Mouse (Mus musculus) heart, embryonic 12.5 days (tissue): ENCODE measurements around the gene Tmem256. TPM values are rescaled to one million over a fixed set of nuclear protein-coding genes. Genes with fewer than 3 reads are reported as not detected.

Experiments
- ATAC-seq: fragments of 200-750 bp; cut with Nextera tagmentation; 2 replicates; pipeline ENCODE4 v1.8.0; 2017; ENCODE audit warnings: moderate TSS enrichment, moderate library complexity; ENCODE audit not compliant: insufficient number of reproducible peaks, low FRiP score
- H3K27ac ChIP-seq: fragments of 300-500 bp; sonication (generic); 2 replicates; pipeline ENCODE4 v1.5.1; 2016; ENCODE audit warnings: mild to moderate bottlenecking, moderate library complexity; ENCODE audit not compliant: poor library complexity, severe bottlenecking
- H3K27me3 ChIP-seq: fragments of 300-500 bp; sonication (generic); replicated peaks from 2 replicates; pipeline ENCODE4 v1.6.1; 2016; ENCODE audit warnings: mild to moderate bottlenecking, moderate library complexity
- H3K36me3 ChIP-seq: fragments of 300-500 bp; sonication (generic); 2 replicates; pipeline ENCODE4 v1.6.1; 2016; ENCODE audit warnings: mild to moderate bottlenecking, moderate library complexity
- H3K4me1 ChIP-seq: fragments of 300-500 bp; sonication (generic); replicated peaks from 2 replicates; pipeline ENCODE4 v1.6.1; 2016; ENCODE audit warnings: mild to moderate bottlenecking
- H3K4me2 ChIP-seq: fragments of 300-500 bp; sonication (generic); 2 replicates; pipeline ENCODE4 v1.6.1; 2016; ENCODE audit warnings: mild to moderate bottlenecking, moderate library complexity
- H3K4me3 ChIP-seq: fragments of 300-500 bp; sonication (generic); 2 replicates; pipeline ENCODE4 v1.5.1; 2016; ENCODE audit warnings: mild to moderate bottlenecking
- H3K9ac ChIP-seq: fragments of 300-500 bp; sonication (generic); 2 replicates; pipeline ENCODE4 v1.6.1; 2016; ENCODE audit warnings: mild to moderate bottlenecking, moderate library complexity
- H3K9me3 ChIP-seq: fragments of 300-500 bp; sonication (generic); replicated peaks from 2 replicates; pipeline ENCODE4 v1.6.1; 2016; ENCODE audit warnings: mild to moderate bottlenecking, moderate library complexity
- WGBS: fragments of 180-500 bp; shearing (Covaris S2); methylation state at CpG from one replicate; pipeline ENCODE4 v1.1.7; 2016; 5-methylcytosine and 5-hydroxymethylcytosine counted together
- polyA plus RNA-seq: library from polyadenylated mRNA; unstranded; fragments of >200 nt; fragmentation: Nextera tagmentation; extraction: Ambion mirVana; gene quantifications from 2 replicates; pipeline ENCODE4 v1.2.1, GENCODE M21; 2016

The Tmem256 gene
- 289 and 297 TPM in 2 replicates for polyA plus RNA-seq

DNA sequence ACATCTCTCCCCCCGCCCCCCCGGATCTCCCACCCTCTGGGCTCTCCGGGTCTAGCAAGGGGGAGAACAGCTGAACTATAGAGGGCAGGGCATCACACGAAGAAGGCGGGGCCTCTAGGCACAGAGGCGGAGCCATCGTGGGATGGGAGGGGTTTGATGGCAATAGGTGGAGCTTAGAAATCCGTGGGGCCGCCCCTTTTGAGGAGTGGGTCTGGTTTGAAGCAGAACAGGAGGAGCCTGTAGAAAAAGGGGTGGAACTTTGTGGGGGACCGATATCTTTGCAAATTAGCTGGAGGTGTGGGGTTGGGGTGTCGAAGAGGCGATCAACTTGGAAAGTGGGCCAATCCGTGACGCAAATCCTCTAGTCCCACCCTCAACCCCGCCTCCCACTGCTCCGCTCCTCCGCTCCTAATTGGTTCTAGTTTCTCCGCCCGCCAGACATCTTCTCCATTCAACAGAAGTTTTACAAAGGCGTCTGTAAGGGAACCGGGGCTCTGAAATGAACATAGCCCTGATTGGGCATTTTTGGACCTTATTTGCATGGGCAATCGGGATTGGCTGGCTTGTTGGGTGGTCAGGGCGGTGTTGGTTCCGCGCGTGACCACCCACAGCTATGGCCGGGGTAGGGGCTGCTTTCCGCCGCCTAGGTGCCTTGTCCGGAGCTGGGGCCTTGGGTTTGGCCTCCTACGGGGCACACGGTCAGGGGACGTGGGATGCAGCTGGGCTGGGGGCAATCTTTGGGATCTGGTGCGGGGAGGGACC lies at the start of gene Tmem256:
Gene Tmem256, plus strand, starts transcription at position 563 of the 762 bp plus-strand sequence.
- Histone ChIP-seq H3K36me3 (no peaks in the 10 kb centered on the region), H3K27ac (peak within 1 kb of the TSS; percentile 73), H3K4me1 (peaks cover 45% of the 10 kb centered on the region), H3K9ac (peak within 1 kb of the TSS; percentile 78), H3K9me3 (no peaks in the 10 kb centered on the region), H3K4me3 (peak within 1 kb of the TSS; percentile 63), H3K4me2 (peak within 1 kb of the TSS; percentile 92), H3K27me3 (peaks cover 36% of the 10 kb centered on the region)
- peak; percentile 92 for ATAC-seq
- WGBS, result under 1% methylated on average over 34 of the region's 34 CpGs

DNA sequence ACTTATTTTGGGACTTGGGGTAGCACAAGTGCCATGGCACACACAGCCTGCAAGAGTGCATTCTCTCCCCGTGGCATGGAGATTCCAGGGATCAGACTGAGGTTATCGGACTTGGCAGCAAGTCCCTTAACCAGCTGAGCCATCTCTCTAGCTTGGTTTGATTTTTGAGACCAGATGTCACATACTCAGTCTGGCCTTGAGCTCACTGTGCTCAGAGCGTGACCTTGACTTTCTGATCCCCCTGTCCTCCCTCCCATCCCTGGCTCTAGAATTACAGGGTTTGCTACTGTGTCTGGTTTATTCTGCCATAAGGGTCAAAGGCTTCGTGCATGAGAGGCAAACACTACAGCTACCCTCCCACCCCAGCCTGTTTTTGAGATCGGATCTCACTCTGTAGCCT lies 48.9 kb upstream of the Tmem256 start:
- Histone ChIP-seq H3K27ac (no peak overlapping the region), H3K4me3 (no peak overlapping the region), H3K9me3 (no peaks in the 10 kb centered on the region), H3K36me3 (no peaks in the 10 kb centered on the region), H3K4me2 (no peak overlapping the region), H3K27me3 (0 out of 2 replicates have a peak, but pooled peaks cover 6% of the 10 kb centered on the region), H3K4me1 (peaks cover 5% of the 10 kb centered on the region; the same call in 1 of the 2 replicates), H3K9ac (0 out of 2 replicates have a peak overlapping the region, but pooled peaks have one; percentile 5)
- 56% methylated on average over 5 of the region's 5 CpGs for WGBS
- no peak for ATAC-seq

DNA sequence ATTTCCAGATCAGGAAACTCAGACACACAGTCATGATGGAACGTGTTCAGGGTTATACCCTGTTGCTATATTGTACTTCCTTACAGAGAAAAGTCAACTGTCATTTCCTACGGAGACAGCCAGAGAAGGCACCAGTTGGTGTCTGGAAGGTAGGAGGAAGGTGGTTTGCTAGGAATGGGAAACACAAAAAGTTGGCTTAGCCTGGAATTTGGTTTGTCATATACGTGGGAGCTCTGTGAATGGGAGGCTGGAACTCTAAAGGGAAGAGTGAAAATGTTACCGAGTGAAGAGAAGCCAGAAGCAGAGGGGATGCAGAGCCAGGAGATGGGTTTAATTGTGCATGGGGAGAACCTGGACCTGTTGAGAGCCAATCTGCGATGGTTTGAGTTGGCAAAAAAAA lies 46.9 kb upstream of the Tmem256 start:
- WGBS, result 67% methylated on average over 5 of the region's 5 CpGs
- ATAC-seq, result no peak
- Histone ChIP-seq H3K4me2 (no peak overlapping the region), H3K27ac (no peak overlapping the region), H3K9ac (no peak overlapping the region), H3K9me3 (no peaks in the 10 kb centered on the region), H3K36me3 (no peaks in the 10 kb centered on the region), H3K4me3 (no peak overlapping the region), H3K27me3 (0 out of 2 replicates have a peak, but pooled peaks cover 6% of the 10 kb centered on the region), H3K4me1 (peaks cover 9% of the 10 kb centered on the region; the same call in 1 of the 2 replicates)

DNA sequence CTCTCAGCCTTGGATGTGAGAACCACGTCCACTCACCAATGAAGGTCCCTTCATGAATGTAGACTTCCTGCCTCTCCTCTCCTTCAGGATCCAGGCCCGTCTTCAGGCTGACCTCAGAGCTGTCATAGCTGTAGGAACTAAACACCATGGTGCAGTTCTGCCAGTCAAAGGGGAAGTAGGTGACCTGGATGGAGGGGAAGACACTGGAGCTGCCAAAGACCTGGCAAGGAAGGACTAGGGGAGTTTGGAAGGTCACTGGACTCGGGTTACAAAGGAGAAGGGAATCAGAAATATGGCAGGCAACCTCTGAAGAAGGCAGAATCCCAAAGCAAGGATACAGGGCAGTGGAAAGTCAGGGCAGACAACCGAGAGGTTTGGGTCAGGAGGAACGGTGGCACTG lies 44.9 kb upstream of the Tmem256 start:
- no peaks in the 10 kb centered on the region for H3K36me3 ChIP-seq
- 59% methylated on average over 5 of the region's 5 CpGs for WGBS
- ATAC-seq, result no peak

DNA sequence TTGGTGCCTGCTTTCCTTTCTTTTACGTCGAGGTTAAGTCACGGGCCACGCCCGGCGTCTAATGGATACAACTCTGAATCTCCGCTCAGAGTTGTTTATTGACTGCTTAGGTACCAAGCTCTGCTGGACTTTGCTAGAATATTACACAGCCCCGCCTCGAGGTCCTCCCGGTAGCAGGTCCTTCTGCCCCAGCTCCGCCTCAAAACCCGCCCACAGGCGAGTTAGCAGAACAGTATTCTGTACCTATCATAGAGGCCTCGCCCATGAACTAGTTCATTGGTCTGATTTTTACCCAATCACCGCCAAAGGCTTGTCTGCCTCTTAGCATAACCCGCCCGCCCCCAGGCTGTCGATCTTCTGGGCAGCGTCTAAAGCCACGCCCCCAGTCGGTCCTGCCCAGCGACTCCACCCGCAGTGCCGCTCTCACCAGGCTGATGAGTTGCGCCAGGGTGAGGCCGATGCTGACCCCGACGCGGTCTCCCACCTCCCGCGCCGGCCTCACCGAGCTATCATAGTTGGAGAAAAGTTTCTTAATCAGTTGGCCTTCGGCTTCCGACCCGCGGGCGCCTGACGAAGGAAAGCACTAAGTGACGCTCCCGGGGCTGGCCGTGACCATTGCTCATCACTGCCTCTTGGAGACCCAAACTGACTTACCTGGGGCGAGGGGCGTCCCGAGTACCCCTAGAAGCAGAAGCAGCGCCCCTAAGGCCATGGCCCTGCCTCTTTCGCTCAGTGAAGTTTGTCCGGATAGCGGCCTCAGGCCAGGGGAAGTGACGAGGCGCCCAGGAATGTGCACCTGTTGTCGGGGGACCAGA lies 42.9 kb upstream of the Tmem256 start, which contains the start of gene Chrnb1:
Gene Chrnb1, minus strand, starts transcription at position 776 of the 815 bp plus-strand sequence.
- Histone ChIP-seq H3K4me2 (peak within 1 kb of the TSS; percentile 94), H3K9me3 (no peaks in the 10 kb centered on the region), H3K27me3 (peaks cover 33% of the 10 kb centered on the region), H3K4me3 (peak within 1 kb of the TSS; percentile 54), H3K27ac (no peak within 1 kb of the TSS), H3K9ac (peak within 1 kb of the TSS; percentile 63), H3K4me1 (peaks cover 16% of the 10 kb centered on the region), H3K36me3 (no peaks in the 10 kb centered on the region)
- WGBS, result 2% methylated on average over 52 of the region's 52 CpGs
- ATAC-seq, result peak; percentile 96

More for the DNA sequence above, 44.9 kb upstream of the Tmem256 start:
- H3K4me2 ChIP-seq, result no peak overlapping the region
- no peak overlapping the region for H3K9ac ChIP-seq
- no peak overlapping the region for H3K27ac ChIP-seq
- no peak overlapping the region for H3K4me3 ChIP-seq
- peaks cover 20% of the 10 kb centered on the region for H3K27me3 ChIP-seq
- peaks cover 9% of the 10 kb centered on the region; the same call in 1 of the 2 replicates for H3K4me1 ChIP-seq
- H3K9me3 ChIP-seq, result no peaks in the 10 kb centered on the region

DNA sequence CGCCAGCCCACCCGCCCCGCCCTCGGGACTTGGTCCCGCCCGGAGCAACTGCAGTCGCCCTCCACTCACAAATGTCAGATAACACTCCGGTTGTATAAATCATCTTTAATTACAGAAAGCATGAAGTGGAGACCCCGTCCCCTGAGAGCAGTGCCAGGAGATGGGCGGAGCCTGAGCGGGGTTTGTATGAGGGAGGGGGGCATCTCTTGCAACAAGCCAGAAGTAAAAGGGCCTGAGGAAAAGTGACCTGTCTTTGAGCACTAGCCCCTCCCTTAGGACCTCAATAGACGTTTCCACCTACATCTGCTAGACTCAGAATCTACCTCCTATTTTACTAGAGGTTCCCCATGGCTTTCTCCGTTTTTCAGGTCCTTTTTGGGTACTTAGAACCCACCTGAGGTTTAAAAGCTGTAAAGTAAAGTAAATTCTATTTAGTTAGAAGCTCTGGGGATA lies 42.3 kb upstream of the Tmem256 start:
- Histone ChIP-seq H3K27me3 (peaks cover 39% of the 10 kb centered on the region), H3K27ac (no peak overlapping the region), H3K4me2 (peak overlapping the region; percentile 94), H3K9me3 (no peaks in the 10 kb centered on the region), H3K4me1 (peaks cover 23% of the 10 kb centered on the region), H3K4me3 (peak overlapping the region; percentile 54), H3K9ac (peak overlapping the region; percentile 63), H3K36me3 (no peaks in the 10 kb centered on the region)
- no peak for ATAC-seq
- WGBS, result 4% methylated on average over 13 of the region's 13 CpGs

DNA sequence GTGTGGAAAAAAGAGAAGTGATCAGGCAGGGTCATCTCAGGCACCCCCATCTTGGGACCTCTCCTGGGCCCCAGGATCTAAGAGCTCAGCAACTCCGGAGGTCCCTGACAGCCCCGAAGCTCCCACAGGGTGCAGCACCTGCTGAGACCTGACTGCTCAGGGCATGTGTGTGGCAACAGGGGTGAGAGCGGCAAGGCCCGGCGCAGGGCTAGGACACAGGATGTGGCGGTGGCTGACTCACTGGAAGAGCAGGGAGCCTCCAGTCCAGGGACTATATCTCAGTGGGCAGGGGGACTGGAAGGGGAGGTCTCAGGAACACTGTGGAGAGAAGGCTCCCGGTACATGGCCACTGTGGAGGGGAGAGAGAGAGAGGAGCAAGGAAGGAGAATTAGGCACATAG lies 40.4 kb upstream of the Tmem256 start:
- no peaks in the 10 kb centered on the region for H3K9me3 ChIP-seq
- H3K4me3 ChIP-seq, result no peak overlapping the region
- H3K27ac ChIP-seq, result no peak overlapping the region
- peaks cover 54% of the 10 kb centered on the region for H3K27me3 ChIP-seq
- no peak overlapping the region for H3K9ac ChIP-seq
- ATAC-seq, result no peak
- H3K36me3 ChIP-seq, result no peaks in the 10 kb centered on the region
- 69% methylated on average over 7 of the region's 7 CpGs for WGBS
- H3K4me2 ChIP-seq, result no peak overlapping the region
- H3K4me1 ChIP-seq, result peaks cover 41% of the 10 kb centered on the region

DNA sequence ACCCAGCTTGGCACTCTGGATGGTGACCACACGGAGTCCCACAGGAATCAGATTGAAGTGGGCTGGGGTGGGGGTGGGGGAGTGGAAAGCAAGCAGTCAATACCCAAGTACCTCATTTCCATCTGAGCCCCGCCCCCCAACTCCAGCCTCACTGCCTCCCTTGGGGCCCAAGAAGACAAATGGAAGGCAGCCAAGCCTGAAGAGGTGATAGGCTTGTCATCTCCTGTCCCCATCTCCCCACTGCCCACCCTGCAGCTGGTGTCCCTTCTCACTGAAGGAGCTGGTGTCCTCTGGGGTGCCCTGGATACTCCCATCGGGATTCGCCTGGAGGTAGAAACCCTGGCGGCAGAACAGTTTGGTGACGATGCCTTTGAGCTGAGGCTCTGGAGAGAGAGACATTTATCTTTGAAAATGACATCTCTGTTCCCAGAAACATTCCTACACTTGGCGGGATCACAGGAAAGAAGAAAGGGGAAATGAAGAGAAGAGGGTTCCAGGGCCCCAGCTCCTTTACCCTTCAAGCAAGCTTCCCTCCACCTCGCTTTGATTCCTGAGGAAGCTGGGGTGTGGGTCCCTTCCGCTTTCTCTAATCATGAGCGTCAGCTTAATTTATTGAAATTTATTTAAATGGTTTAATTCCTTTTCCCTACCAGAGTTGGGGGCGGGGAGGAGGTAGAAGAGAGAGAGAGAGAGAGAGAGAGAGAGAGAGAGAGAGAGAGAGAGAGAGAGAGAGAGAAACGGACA lies 38.7 kb upstream of the Tmem256 start:
- Histone ChIP-seq H3K4me3 (peak overlapping the region; percentile 62), H3K9ac (peak overlapping the region; percentile 81), H3K4me1 (peaks cover 54% of the 10 kb centered on the region), H3K27me3 (peaks cover 49% of the 10 kb centered on the region), H3K36me3 (no peaks in the 10 kb centered on the region), H3K4me2 (peak overlapping the region; percentile 89), H3K9me3 (no peaks in the 10 kb centered on the region), H3K27ac (no peak overlapping the region)
- WGBS, result 26% methylated on average over 12 of the region's 12 CpGs
- ATAC-seq, result no peak

DNA sequence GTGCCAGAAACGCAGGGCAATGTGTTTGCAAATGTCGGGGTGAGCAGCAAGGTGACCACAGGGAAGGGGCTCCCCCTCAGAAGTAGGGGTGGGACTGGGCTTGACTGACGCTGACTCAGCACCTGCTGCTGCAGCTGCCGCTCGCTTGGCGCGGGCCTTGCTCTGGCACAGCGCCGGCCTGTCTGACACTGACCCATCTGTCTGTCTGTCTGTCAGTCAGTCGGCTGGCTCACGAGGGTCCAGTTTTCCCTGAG lies 38.2 kb upstream of the Tmem256 start:
- H3K27me3 ChIP-seq, result peaks cover 53% of the 10 kb centered on the region
- peaks cover 58% of the 10 kb centered on the region for H3K4me1 ChIP-seq
- peak overlapping the region; percentile 62 for H3K4me3 ChIP-seq
- H3K27ac ChIP-seq, result no peak overlapping the region
- no peak for ATAC-seq
- H3K36me3 ChIP-seq, result no peaks in the 10 kb centered on the region
- H3K9me3 ChIP-seq, result no peaks in the 10 kb centered on the region
- H3K9ac ChIP-seq, result peak overlapping the region; percentile 81
- WGBS, result 0% methylated on average over 11 of the region's 11 CpGs
- H3K4me2 ChIP-seq, result peak overlapping the region; percentile 89

DNA sequence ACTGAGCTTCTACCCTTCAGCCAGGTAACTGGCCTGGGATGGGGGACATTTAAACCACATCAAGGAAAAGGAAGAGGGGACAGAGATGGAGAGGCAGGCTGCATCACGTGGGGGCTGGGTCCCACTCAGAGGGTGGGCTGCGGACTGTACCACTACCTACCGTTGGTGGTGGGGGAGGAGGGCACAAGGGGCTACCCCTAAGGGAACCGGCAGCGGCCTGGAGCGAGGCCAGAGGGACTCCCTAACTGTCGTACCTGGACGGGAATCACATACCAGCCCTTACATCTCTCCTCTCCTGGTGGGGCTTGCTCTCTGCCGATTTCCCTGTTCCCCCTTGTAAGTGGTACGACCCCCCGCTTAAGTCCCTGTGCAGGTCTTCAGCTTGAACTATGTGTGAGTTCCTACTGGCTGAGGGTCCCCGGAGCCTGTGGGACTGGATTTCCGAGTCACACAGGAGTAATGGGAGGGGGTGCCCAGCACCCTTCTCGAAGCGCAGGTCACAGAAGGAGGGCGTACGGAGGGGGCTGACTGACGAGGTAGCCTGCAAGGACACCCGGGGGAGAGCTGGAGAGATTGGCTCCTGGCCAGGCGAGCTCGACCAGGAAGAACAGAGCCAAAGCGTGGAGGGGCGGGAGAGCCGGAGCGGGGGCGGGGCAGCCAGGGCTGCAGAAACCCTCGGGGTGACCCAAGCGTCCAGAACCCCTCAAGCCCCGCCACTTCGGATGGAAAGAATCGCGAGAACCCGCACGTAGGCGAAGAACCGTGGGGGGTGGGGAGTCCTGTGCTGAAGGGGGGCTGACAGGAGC lies 37.7 kb upstream of the Tmem256 start:
- H3K9me3 ChIP-seq, result no peaks in the 10 kb centered on the region
- H3K36me3 ChIP-seq, result no peaks in the 10 kb centered on the region
- under 1% methylated on average over 34 of the region's 36 CpGs for WGBS
- ATAC-seq, result peak; percentile 20
- peaks cover 58% of the 10 kb centered on the region for H3K4me1 ChIP-seq
- peak overlapping the region; percentile 89 for H3K4me2 ChIP-seq
- peak overlapping the region; percentile 81 for H3K9ac ChIP-seq
- H3K27me3 ChIP-seq, result peaks cover 58% of the 10 kb centered on the region
- H3K4me3 ChIP-seq, result peak overlapping the region; percentile 62
- H3K27ac ChIP-seq, result peak overlapping the region; percentile 49; the same call in 1 of the 2 replicates
